Mouse (Mus musculus): ENCODE data around the gene Adam30.
"Not testable (repeated sequence)": the region's sequence is repeated elsewhere in the genome, so short reads cannot be mapped to it uniquely, and the experiment has no call there.

Adam30 gene

GRCm38 (mm10) chr3:98160330-98160729 lies at the start of gene Adam30:
Gene Adam30 (plus strand): TSS chr3:98160630.
- DNase-seq (ENCODE audit: low read depth, low spot score): no peak
- H3K27me3 ChIP-seq (ENCODE audit: control insufficient read depth, insufficient read depth, low read length, poor library complexity, severe bottlenecking): no peaks in the 10 kb centered on the region
- no peaks in the 10 kb centered on the region for H3K36me3 ChIP-seq (ENCODE audit: control insufficient read depth, insufficient read depth, low read length, poor library complexity, severe bottlenecking)

GRCm38 (mm10) chr3:98118252-98118651 lies 42.2 kb upstream of the Adam30 start:
- Histone ChIP-seq H3K36me3 (ENCODE audit: control insufficient read depth, insufficient read depth, low read length, poor library complexity, severe bottlenecking) (peaks cover 39% of the 10 kb centered on the region), H3K27me3 (ENCODE audit: control insufficient read depth, insufficient read depth, low read length, poor library complexity, severe bottlenecking) (no peaks in the 10 kb centered on the region)
- DNase-seq (ENCODE audit: low read depth, low spot score): no peak

GRCm38 (mm10) chr3:98119338-98119737 lies 41.1 kb upstream of the Adam30 start:
- DNase-seq (ENCODE audit: low read depth, low spot score): no peak

GRCm38 (mm10) chr3:98120884-98121283 lies 39.5 kb upstream of the Adam30 start:
- H3K36me3 ChIP-seq (ENCODE audit: control insufficient read depth, insufficient read depth, low read length, poor library complexity, severe bottlenecking): peaks cover 36% of the 10 kb centered on the region
- H3K27me3 ChIP-seq (ENCODE audit: control insufficient read depth, insufficient read depth, low read length, poor library complexity, severe bottlenecking): no peaks in the 10 kb centered on the region
- no peak for DNase-seq (ENCODE audit: low read depth, low spot score)

More at GRCm38 (mm10) chr3:98119338-98119737, 41.1 kb upstream of the Adam30 start:
- Histone ChIP-seq H3K36me3 (ENCODE audit: control insufficient read depth, insufficient read depth, low read length, poor library complexity, severe bottlenecking) (peaks cover 40% of the 10 kb centered on the region), H3K27me3 (ENCODE audit: control insufficient read depth, insufficient read depth, low read length, poor library complexity, severe bottlenecking) (no peaks in the 10 kb centered on the region)

- no peak for DNase-seq (ENCODE audit: low read depth, low spot score)
Measured at GRCm38 (mm10) chr3:98127775-98128174, 32.7 kb upstream of the Adam30 start.

GRCm38 (mm10) chr3:98128716-98129115 lies 31.7 kb upstream of the Adam30 start:
- Histone ChIP-seq H3K27me3 (ENCODE audit: control insufficient read depth, insufficient read depth, low read length, poor library complexity, severe bottlenecking) (0 out of 2 replicates have a peak, but pooled peaks cover 2% of the 10 kb centered on the region), H3K36me3 (ENCODE audit: control insufficient read depth, insufficient read depth, low read length, poor library complexity, severe bottlenecking) (peaks cover 37% of the 10 kb centered on the region)
- DNase-seq (ENCODE audit: low read depth, low spot score): no peak

More at GRCm38 (mm10) chr3:98127775-98128174, 32.7 kb upstream of the Adam30 start:
- no peaks in the 10 kb centered on the region for H3K27me3 ChIP-seq (ENCODE audit: control insufficient read depth, insufficient read depth, low read length, poor library complexity, severe bottlenecking)
- peaks cover 38% of the 10 kb centered on the region for H3K36me3 ChIP-seq (ENCODE audit: control insufficient read depth, insufficient read depth, low read length, poor library complexity, severe bottlenecking)

GRCm38 (mm10) chr3:98132140-98132539 lies 28.3 kb upstream of the Adam30 start:
- not testable (repeated sequence) for DNase-seq (ENCODE audit: low read depth, low spot score); H3K27me3 ChIP-seq (ENCODE audit: control insufficient read depth, insufficient read depth, low read length, poor library complexity, severe bottlenecking)
- H3K36me3 ChIP-seq (ENCODE audit: control insufficient read depth, insufficient read depth, low read length, poor library complexity, severe bottlenecking): peaks cover 37% of the 10 kb centered on the region

- Histone ChIP-seq H3K36me3 (ENCODE audit: control insufficient read depth, insufficient read depth, low read length, poor library complexity, severe bottlenecking) (peaks cover 36% of the 10 kb centered on the region), H3K27me3 (ENCODE audit: control insufficient read depth, insufficient read depth, low read length, poor library complexity, severe bottlenecking) (0 out of 2 replicates have a peak, but pooled peaks cover 2% of the 10 kb centered on the region)
- no peak for DNase-seq (ENCODE audit: low read depth, low spot score)
Measured at GRCm38 (mm10) chr3:98132636-98133035, 27.8 kb upstream of the Adam30 start.

GRCm38 (mm10) chr3:98141456-98141855 lies 19.0 kb upstream of the Adam30 start:
- Histone ChIP-seq H3K27me3 (ENCODE audit: control insufficient read depth, insufficient read depth, low read length, poor library complexity, severe bottlenecking) (no peaks in the 10 kb centered on the region), H3K36me3 (ENCODE audit: control insufficient read depth, insufficient read depth, low read length, poor library complexity, severe bottlenecking) (peaks cover 35% of the 10 kb centered on the region)
- DNase-seq (ENCODE audit: low read depth, low spot score): no peak

GRCm38 (mm10) chr3:98142862-98143261 lies 17.6 kb upstream of the Adam30 start:
- Histone ChIP-seq H3K36me3 (ENCODE audit: control insufficient read depth, insufficient read depth, low read length, poor library complexity, severe bottlenecking) (peaks cover 33% of the 10 kb centered on the region), H3K27me3 (ENCODE audit: control insufficient read depth, insufficient read depth, low read length, poor library complexity, severe bottlenecking) (no peaks in the 10 kb centered on the region)
- DNase-seq (ENCODE audit: low read depth, low spot score): no peak

- Histone ChIP-seq H3K27me3 (ENCODE audit: control insufficient read depth, insufficient read depth, low read length, poor library complexity, severe bottlenecking) (no peaks in the 10 kb centered on the region), H3K36me3 (ENCODE audit: control insufficient read depth, insufficient read depth, low read length, poor library complexity, severe bottlenecking) (peaks cover 29% of the 10 kb centered on the region)
- DNase-seq (ENCODE audit: low read depth, low spot score): no peak
Measured at GRCm38 (mm10) chr3:98145204-98145603, 15.2 kb upstream of the Adam30 start.

- DNase-seq (ENCODE audit: low read depth, low spot score): no peak
- Histone ChIP-seq H3K27me3 (ENCODE audit: control insufficient read depth, insufficient read depth, low read length, poor library complexity, severe bottlenecking) (no peaks in the 10 kb centered on the region), H3K36me3 (ENCODE audit: control insufficient read depth, insufficient read depth, low read length, poor library complexity, severe bottlenecking) (peaks cover 24% of the 10 kb centered on the region)
Measured at GRCm38 (mm10) chr3:98146471-98147410, 13.7 kb upstream of the Adam30 start.

- Histone ChIP-seq H3K36me3 (ENCODE audit: control insufficient read depth, insufficient read depth, low read length, poor library complexity, severe bottlenecking) (peaks cover 19% of the 10 kb centered on the region), H3K27me3 (ENCODE audit: control insufficient read depth, insufficient read depth, low read length, poor library complexity, severe bottlenecking) (no peaks in the 10 kb centered on the region)
- no peak for DNase-seq (ENCODE audit: low read depth, low spot score)
Measured at GRCm38 (mm10) chr3:98147706-98148105, 12.7 kb upstream of the Adam30 start.

GRCm38 (mm10) chr3:98149881-98150280 lies 10.5 kb upstream of the Adam30 start:
- Histone ChIP-seq H3K27me3 (ENCODE audit: control insufficient read depth, insufficient read depth, low read length, poor library complexity, severe bottlenecking) (no peaks in the 10 kb centered on the region), H3K36me3 (ENCODE audit: control insufficient read depth, insufficient read depth, low read length, poor library complexity, severe bottlenecking) (peaks cover 9% of the 10 kb centered on the region)
- DNase-seq (ENCODE audit: low read depth, low spot score): no peak

- DNase-seq (ENCODE audit: low read depth, low spot score): no peak
- no peaks in the 10 kb centered on the region for H3K27me3 ChIP-seq (ENCODE audit: control insufficient read depth, insufficient read depth, low read length, poor library complexity, severe bottlenecking)
- H3K36me3 ChIP-seq (ENCODE audit: control insufficient read depth, insufficient read depth, low read length, poor library complexity, severe bottlenecking): peaks cover 6% of the 10 kb centered on the region
Measured at GRCm38 (mm10) chr3:98151016-98151415, 9.4 kb upstream of the Adam30 start.
